Mouse (Mus musculus) gastrocnemius, adult 8-10 months (tissue): ENCODE data around the gene Vgll4. TPM values are rescaled to one million over a fixed set of nuclear protein-coding genes. Genes with fewer than 3 reads are reported as not detected.
A peak's percentile ranks its signal among the peaks of the same experiment; 100 is the strongest.

Experiments
- DNase-seq, 2 experiments: peaks; one replicate each; pipeline ENCODE4 v3.0.0; 2022; ENCODE audit warnings: low spot score in 2 of 2
- total RNA-seq, 4 experiments: library from RNA; stranded (reverse); gene quantifications; 2 replicates each; pipeline ENCODE4 v1.2.4; 2022

Vgll4 gene
- total RNA-seq, 4 experiments from 2014 or later: 17.5 to 30.1 (median 21.6) TPM

DNA sequence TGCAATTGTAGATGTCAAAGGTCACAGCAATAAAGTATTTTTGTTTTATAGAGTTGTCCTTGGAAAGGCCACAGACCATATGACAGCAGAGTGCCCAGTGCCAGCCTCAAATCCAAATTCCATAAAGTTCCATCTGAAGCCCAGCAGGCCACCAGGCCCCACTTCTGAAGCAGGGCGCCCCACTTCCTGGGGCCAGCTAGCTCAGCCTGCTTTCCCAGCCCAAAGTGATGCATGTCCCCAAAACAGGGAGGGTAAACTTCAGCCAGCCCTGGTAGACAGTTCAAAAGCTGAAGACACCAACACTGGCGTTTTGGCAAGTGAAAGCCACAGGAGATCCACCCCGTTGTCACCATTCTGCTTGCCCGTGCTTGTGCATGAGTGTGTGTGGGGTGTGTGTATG is 157.0 kb downstream of the Vgll4 start:
- peak in 1 of 2 experiments; percentile 38 for DNase-seq

DNA sequence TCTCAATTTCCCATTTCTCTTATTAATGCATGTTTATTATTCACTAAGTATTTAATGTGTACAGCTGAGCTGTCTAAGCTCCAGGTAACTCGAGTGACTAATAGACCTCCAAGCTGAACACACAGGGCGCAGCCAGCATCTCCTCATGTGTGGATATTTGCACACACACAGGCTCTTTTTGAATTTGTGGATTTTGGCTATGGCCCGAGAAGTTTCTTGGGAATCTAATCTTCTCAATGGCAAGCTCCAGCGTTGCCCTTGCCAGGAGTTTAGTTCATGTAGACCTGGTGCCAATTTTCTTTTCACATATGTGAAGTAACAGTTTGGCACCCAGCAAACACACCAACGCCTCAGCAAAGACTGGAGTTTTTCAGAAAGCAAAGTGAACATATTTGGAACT is 157.5 kb downstream of the Vgll4 start:
- peak; percentile 60 to 71 for DNase-seq

Other genes starting within 250 kb of the Vgll4 start
- gene Tamm41, start 67.9 kb upstream of the Vgll4 start, total RNA-seq: 1 to 10 TPM; 6.8 to 8.8 (median 7.6) TPM
- gene Syn2, start 164.9 kb upstream of the Vgll4 start, total RNA-seq: under 1 TPM; 0.13 to 0.70 (median 0.58) TPM